Mouse (Mus musculus) myocyte (in vitro differentiated cells): Measurements from ENCODE around the gene Ruvbl2. TPM values are rescaled to one million over a fixed set of nuclear protein-coding genes. Genes with fewer than 3 reads are reported as not detected.
"Not testable (repeated sequence)": the region's sequence is repeated elsewhere in the genome, so short reads cannot be mapped to it uniquely, and the experiment has no call there.

Source experiments
- H3K27me3 ChIP-seq: one replicate; pipeline ENCODE4 v1.6.1; 2011; ENCODE audit not compliant: control insufficient read depth, insufficient read depth, insufficient read length
- H3K36me3 ChIP-seq: one replicate; pipeline ENCODE4 v1.6.1; 2011; ENCODE audit not compliant: control insufficient read depth, insufficient read depth
- H3K4me2 ChIP-seq: one replicate; pipeline ENCODE4 v1.6.1; 2011; ENCODE audit warnings: low read depth, control low read depth
- H3K4me3 ChIP-seq: one replicate; pipeline ENCODE4 v1.5.1; 2011; ENCODE audit warnings: mild to moderate bottlenecking, control low read depth, moderate library complexity
- H3K79me2 ChIP-seq: one replicate; pipeline ENCODE4 v1.6.1; 2011; ENCODE audit not compliant: control insufficient read depth, insufficient read depth
- H3ac ChIP-seq: one replicate; pipeline ENCODE4 v1.6.1; 2011; ENCODE audit not compliant: control insufficient read depth, insufficient read length
- CEBPB ChIP-seq: IDR thresholded peaks from 2 replicates; pipeline ENCODE4 v1.6.1; 2011; ENCODE audit warnings: mild to moderate bottlenecking, moderate library complexity; ENCODE audit not compliant: poor library complexity, insufficient read depth, severe bottlenecking
- E2F4 ChIP-seq: IDR thresholded peaks from one replicate; pipeline ENCODE4 v1.6.1; 2011; ENCODE audit warnings: mild to moderate bottlenecking, control low read depth, moderate library complexity; ENCODE audit not compliant: insufficient read depth
- MAX ChIP-seq: IDR thresholded peaks from one replicate; pipeline ENCODE4 v1.6.1; 2011; ENCODE audit warnings: low read depth, mild to moderate bottlenecking, control low read depth
- MYOD1 ChIP-seq, 3 experiments: IDR thresholded peaks; one replicate each; pipeline ENCODE4 v1.6.1; 2011; ENCODE audit warnings: control low read depth in 2 of 3, low read depth in 2 of 3, mild to moderate bottlenecking in 2 of 3, moderate library complexity in 1 of 3; ENCODE audit not compliant: insufficient read length in 2 of 3, control insufficient read depth in 1 of 3
- MYOG ChIP-seq, 3 experiments: IDR thresholded peaks; one replicate each; pipeline ENCODE4 v1.6.1; 2011; ENCODE audit warnings: control low read depth in 2 of 3, low read depth in 2 of 3, mild to moderate bottlenecking in 2 of 3; ENCODE audit not compliant: insufficient read length in 2 of 3, control insufficient read depth in 1 of 3, insufficient read depth in 1 of 3
- POLR2A ChIP-seq: IDR thresholded peaks from one replicate; pipeline ENCODE4 v1.6.1; 2011; ENCODE audit warnings: low read depth, mild to moderate bottlenecking, control low read depth, moderate library complexity; ENCODE audit not compliant: insufficient read length
- POLR2AphosphoS2 ChIP-seq: IDR thresholded peaks from one replicate; pipeline ENCODE4 v1.6.1; 2011; ENCODE audit warnings: low read depth, control low read depth; ENCODE audit not compliant: insufficient read length
- REST ChIP-seq: IDR thresholded peaks from one replicate; pipeline ENCODE4 v1.6.1; 2011; ENCODE audit warnings: mild to moderate bottlenecking, control low read depth, moderate library complexity; ENCODE audit not compliant: insufficient read depth, insufficient read length
- TCF12 ChIP-seq: IDR thresholded peaks from one replicate; pipeline ENCODE4 v1.6.1; 2011; ENCODE audit warnings: mild to moderate bottlenecking, control low read depth; ENCODE audit not compliant: poor library complexity, insufficient read depth, severe bottlenecking
- TCF3 ChIP-seq: IDR thresholded peaks from one replicate; pipeline ENCODE4 v1.6.1; 2011; ENCODE audit warnings: low read depth, control low read depth; ENCODE audit not compliant: insufficient read length
- USF1 ChIP-seq: IDR thresholded peaks from one replicate; pipeline ENCODE4 v1.6.1; 2011; ENCODE audit warnings: low read depth, mild to moderate bottlenecking, control low read depth, moderate library complexity
- polyA plus RNA-seq: library from polyadenylated mRNA; unstranded; fragments of >200 nt; fragmentation: generic; extraction: Trizol; gene quantifications from one replicate; pipeline ENCODE4 v1.2.1, GENCODE M21; 2012; ENCODE audit warnings: missing spikeins

Ruvbl2 gene
- polyA plus RNA-seq, 1 experiment, result 118 TPM

GRCm38 (mm10) chr7:45465549-45465948, 27.7 kb upstream of the Ruvbl2 start:
- Histone ChIP-seq H3K36me3 (peaks cover 24% of the 10 kb centered on the region), H3K4me2 (peak overlapping the region; percentile 90), H3K27me3 (no peaks in the 10 kb centered on the region), H3K79me2 (peaks cover 28% of the 10 kb centered on the region), H3K4me3 (peak overlapping the region; percentile 54), H3ac (peak overlapping the region; percentile 53)
- TF ChIP-seq E2F4 (no peak), TCF12 (no peak), POLR2A (no peak), REST (no peak), MAX (no peak), MYOG (IDR thresholded peaks at IDR 0.05; ENCODE audit: control insufficient read depth in 1 of 3, insufficient read depth in 1 of 3, insufficient read length in 2 of 3, low read depth in 2 of 3) (no peak), CEBPB (no peak), MYOD1 (IDR thresholded peaks at IDR 0.05; ENCODE audit: control insufficient read depth in 1 of 3, insufficient read length in 2 of 3, low read depth in 2 of 3) (no peak), TCF3 (no peak), POLR2AphosphoS2 (no peak)

- Histone ChIP-seq H3K36me3 (peaks cover 24% of the 10 kb centered on the region), H3ac (no peak overlapping the region), H3K4me2 (peak overlapping the region; percentile 90), H3K27me3 (no peaks in the 10 kb centered on the region), H3K79me2 (peaks cover 32% of the 10 kb centered on the region), H3K4me3 (peak overlapping the region; percentile 54)
- TF ChIP-seq USF1, result no peak
- TF ChIP-seq POLR2A, result no peak
- no peak for TF ChIP-seq E2F4
- no peak for TF ChIP-seq CEBPB
- TF ChIP-seq TCF12, result no peak
- TF ChIP-seq MAX, result no peak
- TF ChIP-seq POLR2AphosphoS2, result no peak
- TF ChIP-seq TCF3, result no peak
Observed at GRCm38 (mm10) chr7:45465112-45465511, 27.2 kb upstream of the Ruvbl2 start.

GRCm38 (mm10) chr7:45463987-45464778, 26.3 kb upstream of the Ruvbl2 start:
- peaks cover 24% of the 10 kb centered on the region for H3K36me3 ChIP-seq
- H3K79me2 ChIP-seq, result peaks cover 36% of the 10 kb centered on the region
- H3ac ChIP-seq, result no peak overlapping the region
- no peaks in the 10 kb centered on the region for H3K27me3 ChIP-seq
- no peak overlapping the region for H3K4me3 ChIP-seq
- TF ChIP-seq POLR2AphosphoS2, result peak; percentile 23
- no peak for TF ChIP-seq TCF12
- peak overlapping the region; percentile 2 for H3K4me2 ChIP-seq

GRCm38 (mm10) chr7:45462868-45463267, 25.0 kb upstream of the Ruvbl2 start:
- H3K79me2 ChIP-seq, result peaks cover 49% of the 10 kb centered on the region
- H3K27me3 ChIP-seq, H3K4me3 ChIP-seq, H3ac ChIP-seq: not testable (repeated sequence)
- H3K36me3 ChIP-seq, result peaks cover 32% of the 10 kb centered on the region
- H3K4me2 ChIP-seq, result peak overlapping the region; percentile 31

GRCm38 (mm10) chr7:45462325-45462724, 24.4 kb upstream of the Ruvbl2 start:
- H3K36me3 ChIP-seq, result peaks cover 37% of the 10 kb centered on the region
- H3K79me2 ChIP-seq, result peaks cover 54% of the 10 kb centered on the region
- TF ChIP-seq MAX (no peak), TCF12 (no peak), MYOD1 (IDR thresholded peaks at IDR 0.05; ENCODE audit: control insufficient read depth in 1 of 3, insufficient read length in 2 of 3, low read depth in 2 of 3) (no peak), MYOG (IDR thresholded peaks at IDR 0.05; ENCODE audit: control insufficient read depth in 1 of 3, insufficient read depth in 1 of 3, insufficient read length in 2 of 3, low read depth in 2 of 3) (no peak), CEBPB (no peak), REST (no peak), POLR2AphosphoS2 (no peak), USF1 (no peak), E2F4 (no peak), POLR2A (no peak), TCF3 (no peak)
- H3ac ChIP-seq, result no peak overlapping the region
- H3K4me2 ChIP-seq, result peak overlapping the region; percentile 31
- H3K4me3 ChIP-seq, result no peak overlapping the region
- no peaks in the 10 kb centered on the region for H3K27me3 ChIP-seq
